Mouse (Mus musculus): ENCODE measurements around the gene Cd46. TPM values are rescaled to one million over a fixed set of nuclear protein-coding genes. Genes with fewer than 3 reads are reported as not detected.

Gene Cd46
- polyA plus RNA-seq (2012; rRNA removed; ENCODE audit: low replicate concordance) = 1.0 and 1.9 TPM in 2 replicates

GRCm38 (mm10) chr1:195092220-195092720, at the start of gene Cd46:
TSS of gene Cd46 (minus strand) at chr1:195092249.

GRCm38 (mm10) chr1:195130953-195131674, 39.1 kb upstream of the Cd46 start, which contains the start of gene Cr1l:
TSS of gene Cr1l (minus strand) at chr1:195131586.

Other genes starting within 250 kb of the Cd46 start
- gene Cd34, start 153.4 kb downstream of the Cd46 start, polyA plus RNA-seq (2012; rRNA removed; ENCODE audit: low replicate concordance) = 137 and 222 TPM in 2 replicates
- 72.6 and 85.7 TPM in 2 replicates for gene Cr1l, start 39.3 kb upstream of the Cd46 start, polyA plus RNA-seq (2012; rRNA removed; ENCODE audit: low replicate concordance)
- 0.03 TPM in 1 of 2 replicates, not detected in the other for gene Cr2, start 84.5 kb upstream of the Cd46 start, polyA plus RNA-seq (2012; rRNA removed; ENCODE audit: low replicate concordance)

Data from subcutaneous adipose tissue, adult 2 months (tissue).